Mouse (Mus musculus): ENCODE results near the gene 1110051M20Rik. TPM values are rescaled to one million over a fixed set of nuclear protein-coding genes. Genes with fewer than 3 reads are reported as not detected.
"Not testable (repeated sequence)": the region's sequence is repeated elsewhere in the genome, so short reads cannot be mapped to it uniquely, and the experiment has no call there.

Gene 1110051M20Rik
- polyA plus RNA-seq (2016; fragmentation: Nextera tagmentation; extraction: Ambion mirVana) = 104 and 105 TPM in 2 replicates

- 1% methylated on average over 19 of the region's 19 CpGs for WGBS
- peak; percentile 95 for ATAC-seq (ENCODE audit: low FRiP score)
Observed at GRCm38 (mm10) chr2:91444286-91444892, at the start of gene 1110051M20Rik. Gene 1110051M20Rik, minus strand, starts transcription at chr2:91444704.

GRCm38 (mm10) chr2:91493981-91494380 lies 49.5 kb upstream of the 1110051M20Rik start:
- no peak overlapping the region for H3K4me3 ChIP-seq
- WGBS = 96% methylated on average over 9 of the region's 9 CpGs
- H3K36me3 ChIP-seq = peaks cover 81% of the 10 kb centered on the region
- H3K9ac ChIP-seq = no peak overlapping the region
- no peaks in the 10 kb centered on the region for H3K4me1 ChIP-seq
- H3K27me3 ChIP-seq = no peaks in the 10 kb centered on the region
- ATAC-seq (ENCODE audit: low FRiP score) = no peak
- no peaks in the 10 kb centered on the region for H3K9me3 ChIP-seq (replicated peaks)
- no peak overlapping the region for H3K4me2 ChIP-seq (replicated peaks)
- no peak overlapping the region for H3K27ac ChIP-seq

More at GRCm38 (mm10) chr2:91444286-91444892, at the start of gene 1110051M20Rik:
- Histone ChIP-seq H3K4me2 (replicated peaks) (peak within 1 kb of the TSS; percentile 61), H3K27me3 (no peaks in the 10 kb centered on the region), H3K4me1 (peaks cover 6% of the 10 kb centered on the region; the same call in 1 of the 2 replicates), H3K9me3 (replicated peaks) (no peaks in the 10 kb centered on the region), H3K36me3 (0 out of 2 replicates have a peak, but pooled peaks cover 3% of the 10 kb centered on the region), H3K27ac (peak within 1 kb of the TSS; percentile 85), H3K9ac (peak within 1 kb of the TSS; percentile 74), H3K4me3 (peak within 1 kb of the TSS; percentile 66)

DNA sequence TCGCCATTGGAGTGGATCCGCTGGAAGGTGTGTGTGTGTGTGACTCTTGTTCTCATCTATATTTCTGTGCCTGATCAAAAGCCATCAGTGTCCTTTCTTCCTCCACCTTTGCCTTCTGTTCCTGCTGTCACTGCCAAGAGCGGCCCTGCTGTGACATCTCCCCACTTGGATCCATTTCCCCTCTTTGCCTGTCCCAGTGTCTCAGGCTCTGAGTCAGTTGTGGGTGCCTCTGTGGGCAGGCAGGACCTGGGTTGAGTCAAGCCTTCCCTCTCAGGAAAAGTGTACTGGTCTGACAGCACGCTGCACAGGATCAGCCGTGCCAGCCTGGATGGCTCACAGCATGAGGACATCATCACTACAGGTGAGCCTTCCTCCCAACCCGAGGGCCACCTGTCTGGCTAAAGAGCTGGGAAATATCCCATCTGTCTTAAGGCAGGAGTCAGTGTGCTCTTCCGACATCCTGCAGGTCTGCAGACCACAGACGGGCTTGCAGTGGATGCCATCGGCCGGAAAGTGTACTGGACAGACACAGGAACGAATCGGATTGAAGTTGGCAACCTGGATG lies 47.6 kb upstream of the 1110051M20Rik start:
- H3K4me3 ChIP-seq = no peak overlapping the region
- no peak overlapping the region for H3K4me2 ChIP-seq (replicated peaks)
- H3K27ac ChIP-seq = no peak overlapping the region
- H3K9me3 ChIP-seq (replicated peaks) = no peaks in the 10 kb centered on the region
- 94% methylated on average over 12 of the region's 12 CpGs for WGBS
- no peaks in the 10 kb centered on the region for H3K4me1 ChIP-seq
- H3K36me3 ChIP-seq = peaks cover 79% of the 10 kb centered on the region
- ATAC-seq (ENCODE audit: low FRiP score) = no peak
- H3K9ac ChIP-seq = no peak overlapping the region
- no peaks in the 10 kb centered on the region for H3K27me3 ChIP-seq

DNA sequence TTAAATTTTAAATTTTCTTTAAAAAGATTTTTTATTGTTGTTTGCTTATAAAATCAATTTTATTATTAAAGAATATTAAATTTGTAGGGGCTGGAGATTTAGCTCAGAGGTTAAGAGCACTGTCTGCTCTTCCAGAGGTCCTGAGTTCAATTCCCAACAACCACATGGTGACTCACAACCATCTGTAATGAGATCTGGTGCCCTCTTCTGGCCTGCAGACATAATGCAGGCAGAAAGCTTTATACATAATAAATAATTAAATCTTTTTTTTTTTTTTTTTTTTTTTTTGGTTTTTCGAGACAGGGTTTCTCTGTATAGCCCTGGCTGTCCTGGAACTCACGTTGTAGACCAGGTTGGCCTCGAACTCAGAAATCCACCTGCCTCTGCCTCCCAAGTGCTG lies 42.8 kb upstream of the 1110051M20Rik start:
- not testable (repeated sequence) for H3K27ac ChIP-seq; H3K9me3 ChIP-seq (replicated peaks); H3K27me3 ChIP-seq; H3K4me2 ChIP-seq (replicated peaks); H3K4me3 ChIP-seq; ATAC-seq (ENCODE audit: low FRiP score); H3K9ac ChIP-seq; H3K4me1 ChIP-seq
- 64% methylated on average over 3 of the region's 3 CpGs for WGBS
- H3K36me3 ChIP-seq = peaks cover 45% of the 10 kb centered on the region

- no peak overlapping the region for H3K4me3 ChIP-seq
- H3K4me1 ChIP-seq = no peaks in the 10 kb centered on the region
- ATAC-seq (ENCODE audit: low FRiP score) = no peak
- no peak overlapping the region for H3K4me2 ChIP-seq (replicated peaks)
- WGBS = 93% methylated on average over 6 of the region's 6 CpGs
- H3K27me3 ChIP-seq = no peaks in the 10 kb centered on the region
- H3K9ac ChIP-seq = no peak overlapping the region
- no peak overlapping the region for H3K27ac ChIP-seq
- H3K9me3 ChIP-seq (replicated peaks) = no peaks in the 10 kb centered on the region
- peaks cover 32% of the 10 kb centered on the region for H3K36me3 ChIP-seq
Observed at GRCm38 (mm10) chr2:91485256-91485655, 40.8 kb upstream of the 1110051M20Rik start.

GRCm38 (mm10) chr2:91484698-91485097 lies 40.2 kb upstream of the 1110051M20Rik start:
- no peaks in the 10 kb centered on the region for H3K9me3 ChIP-seq (replicated peaks)
- no peak for ATAC-seq (ENCODE audit: low FRiP score)
- H3K4me2 ChIP-seq (replicated peaks) = no peak overlapping the region
- 77% methylated on average over 4 of the region's 4 CpGs for WGBS
- H3K36me3 ChIP-seq = peaks cover 28% of the 10 kb centered on the region
- H3K4me1 ChIP-seq = no peaks in the 10 kb centered on the region
- H3K9ac ChIP-seq = no peak overlapping the region
- H3K27me3 ChIP-seq = no peaks in the 10 kb centered on the region
- no peak overlapping the region for H3K4me3 ChIP-seq
- no peak overlapping the region for H3K27ac ChIP-seq

GRCm38 (mm10) chr2:91480805-91481514 lies 36.5 kb upstream of the 1110051M20Rik start:
- H3K4me2 ChIP-seq (replicated peaks) = no peak overlapping the region
- H3K27ac ChIP-seq = no peak overlapping the region
- no peak overlapping the region for H3K4me3 ChIP-seq
- H3K27me3 ChIP-seq = no peaks in the 10 kb centered on the region
- no peaks in the 10 kb centered on the region for H3K4me1 ChIP-seq
- no peak overlapping the region for H3K9ac ChIP-seq
- 75% methylated on average over 6 of the region's 6 CpGs for WGBS
- H3K9me3 ChIP-seq (replicated peaks) = no peaks in the 10 kb centered on the region
- peak; percentile 49 for ATAC-seq (ENCODE audit: low FRiP score)
- H3K36me3 ChIP-seq = peaks cover 32% of the 10 kb centered on the region

GRCm38 (mm10) chr2:91480399-91480801 lies 35.9 kb upstream of the 1110051M20Rik start:
- 92% methylated on average over 9 of the region's 9 CpGs for WGBS
- no peaks in the 10 kb centered on the region for H3K27me3 ChIP-seq
- peak; percentile 42; the same call in 1 of the 2 replicates for ATAC-seq (ENCODE audit: low FRiP score)
- no peak overlapping the region for H3K4me3 ChIP-seq
- H3K4me2 ChIP-seq (replicated peaks) = no peak overlapping the region
- H3K9me3 ChIP-seq (replicated peaks) = no peaks in the 10 kb centered on the region
- H3K4me1 ChIP-seq = no peaks in the 10 kb centered on the region
- H3K27ac ChIP-seq = no peak overlapping the region
- H3K36me3 ChIP-seq = peaks cover 37% of the 10 kb centered on the region
- no peak overlapping the region for H3K9ac ChIP-seq

- Histone ChIP-seq H3K4me1 (peaks cover 9% of the 10 kb centered on the region), H3K4me3 (no peak overlapping the region), H3K9ac (no peak overlapping the region), H3K27me3 (no peaks in the 10 kb centered on the region), H3K4me2 (replicated peaks) (no peak overlapping the region), H3K9me3 (replicated peaks) (no peaks in the 10 kb centered on the region), H3K27ac (no peak overlapping the region), H3K36me3 (peaks cover 53% of the 10 kb centered on the region)
- ATAC-seq (ENCODE audit: low FRiP score) = no peak
- 85% methylated on average over 7 of the region's 7 CpGs for WGBS
Observed at GRCm38 (mm10) chr2:91476841-91477240, 32.3 kb upstream of the 1110051M20Rik start.

- no peak for ATAC-seq (ENCODE audit: low FRiP score)
- H3K4me1 ChIP-seq = peaks cover 9% of the 10 kb centered on the region
- no peak overlapping the region for H3K4me2 ChIP-seq (replicated peaks)
- H3K27me3 ChIP-seq = no peaks in the 10 kb centered on the region
- H3K4me3 ChIP-seq = no peak overlapping the region
- no peak overlapping the region for H3K9ac ChIP-seq
- peaks cover 50% of the 10 kb centered on the region for H3K36me3 ChIP-seq
- H3K9me3 ChIP-seq (replicated peaks) = no peaks in the 10 kb centered on the region
- 87% methylated on average over 17 of the region's 17 CpGs for WGBS
- no peak overlapping the region; the same call in 1 of the 2 replicates for H3K27ac ChIP-seq
Observed at GRCm38 (mm10) chr2:91476251-91476661, 31.8 kb upstream of the 1110051M20Rik start.

GRCm38 (mm10) chr2:91475791-91476190 lies 31.3 kb upstream of the 1110051M20Rik start:
- Histone ChIP-seq H3K36me3 (peaks cover 50% of the 10 kb centered on the region), H3K27me3 (no peaks in the 10 kb centered on the region), H3K27ac (no peak overlapping the region; the same call in 1 of the 2 replicates), H3K4me3 (no peak overlapping the region), H3K4me1 (peaks cover 10% of the 10 kb centered on the region), H3K9me3 (replicated peaks) (no peaks in the 10 kb centered on the region), H3K4me2 (replicated peaks) (no peak overlapping the region), H3K9ac (no peak overlapping the region)
- ATAC-seq (ENCODE audit: low FRiP score) = no peak
- 80% methylated on average over 7 of the region's 7 CpGs for WGBS

DNA sequence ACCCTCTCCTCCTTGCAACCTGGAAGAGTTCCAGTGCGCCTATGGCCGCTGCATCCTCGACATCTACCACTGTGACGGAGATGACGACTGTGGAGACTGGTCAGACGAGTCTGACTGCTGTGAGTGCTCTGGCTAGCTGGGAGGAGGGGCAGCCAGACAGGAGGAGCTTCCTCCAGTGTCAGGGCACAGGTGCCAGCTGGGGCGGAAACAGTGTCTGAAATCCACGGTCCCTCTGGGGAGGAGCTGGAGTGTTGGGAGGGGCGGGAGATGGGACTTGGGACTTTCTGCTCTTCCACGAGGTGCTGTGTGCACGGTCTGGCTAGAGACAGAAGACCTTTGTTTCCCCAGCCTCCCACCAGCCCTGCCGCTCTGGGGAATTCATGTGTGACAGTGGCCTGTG lies 29.9 kb upstream of the 1110051M20Rik start:
- H3K27ac ChIP-seq = no peak overlapping the region; the same call in 1 of the 2 replicates
- no peak overlapping the region for H3K4me2 ChIP-seq (replicated peaks)
- no peak overlapping the region for H3K4me3 ChIP-seq
- no peaks in the 10 kb centered on the region for H3K27me3 ChIP-seq
- H3K9me3 ChIP-seq (replicated peaks) = no peaks in the 10 kb centered on the region
- H3K9ac ChIP-seq = no peak overlapping the region
- peaks cover 25% of the 10 kb centered on the region for H3K4me1 ChIP-seq
- ATAC-seq (ENCODE audit: low FRiP score) = peak; percentile 38; the same call in 1 of the 2 replicates
- H3K36me3 ChIP-seq = peaks cover 50% of the 10 kb centered on the region
- WGBS = 59% methylated on average over 12 of the region's 12 CpGs

All from hindbrain, embryonic 12.5 days (tissue).